Mouse (Mus musculus) limb, embryonic 10.5 days (tissue): ENCODE measurements around the gene Shq1. TPM values are rescaled to one million over a fixed set of nuclear protein-coding genes. Genes with fewer than 3 reads are reported as not detected.

Experiments
- DNase-seq: peaks from one replicate; pipeline ENCODE4 v3.0.0-alpha.2; 2017; ENCODE audit warnings: low spot score
- H3K27ac ChIP-seq: fragments of 300-500 bp; sonication (generic); 2 replicates; pipeline ENCODE4 v1.5.1; 2016; ENCODE audit warnings: mild to moderate bottlenecking
- H3K27me3 ChIP-seq: fragments of 300-500 bp; sonication (generic); 2 replicates; pipeline ENCODE4 v1.6.1; 2016; ENCODE audit warnings: low read depth, mild to moderate bottlenecking; ENCODE audit not compliant: poor library complexity, severe bottlenecking
- H3K36me3 ChIP-seq: fragments of 300-500 bp; sonication (generic); 2 replicates; pipeline ENCODE4 v1.6.1; 2016; ENCODE audit warnings: mild to moderate bottlenecking, moderate library complexity
- H3K4me1 ChIP-seq: fragments of 300-500 bp; sonication (generic); 2 replicates; pipeline ENCODE4 v1.6.1; 2016
- H3K4me3 ChIP-seq: fragments of 300-500 bp; sonication (generic); 2 replicates; pipeline ENCODE4 v1.5.1; 2016; ENCODE audit warnings: mild to moderate bottlenecking, moderate library complexity
- H3K9me3 ChIP-seq: fragments of 300-500 bp; sonication (generic); replicated peaks from 2 replicates; pipeline ENCODE4 v1.6.1; 2016; ENCODE audit warnings: mild to moderate bottlenecking
- WGBS: fragments of 180-500 bp; shearing (Covaris S2); methylation state at CpG from one replicate; pipeline ENCODE4 v1.1.7; 2016; 5-methylcytosine and 5-hydroxymethylcytosine counted together
- polyA plus RNA-seq: library from polyadenylated mRNA; unstranded; fragments of >200 nt; fragmentation: Nextera tagmentation; extraction: Ambion mirVana; gene quantifications from 2 replicates; pipeline ENCODE4 v1.2.1, GENCODE M21; 2016

Gene Shq1
- 21.8 and 22.9 TPM in 2 replicates for polyA plus RNA-seq

DNA sequence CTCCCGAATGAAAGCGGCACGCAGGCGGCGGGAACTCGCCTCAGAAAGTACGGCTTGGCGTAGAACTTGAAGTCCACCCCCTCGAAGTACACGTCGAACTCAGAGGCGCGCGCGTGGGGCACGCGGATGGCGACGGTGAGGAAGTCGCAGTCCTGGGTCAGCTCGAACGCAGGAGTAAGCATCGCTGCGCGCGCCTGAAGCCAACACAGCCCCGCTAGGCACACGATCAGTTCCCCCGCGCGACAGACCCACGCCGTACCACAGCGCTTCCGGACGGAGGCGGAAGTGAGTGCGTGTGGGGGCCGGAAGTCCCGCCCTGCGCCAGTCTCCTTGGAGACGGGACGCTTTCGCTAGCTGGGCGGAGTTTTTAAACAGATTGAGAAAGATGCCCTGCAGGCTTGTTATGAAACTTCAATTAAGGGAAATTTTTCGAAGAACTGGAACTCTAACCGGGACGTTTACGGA is at the start of gene Shq1:
TSS of gene Shq1 (minus strand) at position 278 of the 465 bp plus-strand sequence.
- peaks cover 12% of the 10 kb centered on the region for H3K4me1 ChIP-seq
- peak within 1 kb of the TSS; percentile 84 for H3K27ac ChIP-seq
- WGBS = under 1% methylated on average over 49 of the region's 49 CpGs
- H3K36me3 ChIP-seq = 0 out of 2 replicates have a peak, but pooled peaks cover 3% of the 10 kb centered on the region
- no peaks in the 10 kb centered on the region for H3K9me3 ChIP-seq
- H3K27me3 ChIP-seq = peaks cover 6% of the 10 kb centered on the region; the same call in 1 of the 2 replicates
- peak within 1 kb of the TSS; percentile 80 for H3K4me3 ChIP-seq
- peak; percentile 88 for DNase-seq

- H3K4me1 ChIP-seq = peaks cover 28% of the 10 kb centered on the region
- no peak overlapping the region for H3K4me3 ChIP-seq
- H3K36me3 ChIP-seq = no peaks in the 10 kb centered on the region
- no peaks in the 10 kb centered on the region for H3K27me3 ChIP-seq
- DNase-seq = no peak
- WGBS = 87% methylated on average over 6 of the region's 6 CpGs
- H3K27ac ChIP-seq = no peak overlapping the region
- H3K9me3 ChIP-seq = no peaks in the 10 kb centered on the region
Observed at GRCm38 (mm10) chr6:100720098-100720501, 49.1 kb upstream of the Shq1 start.

DNA sequence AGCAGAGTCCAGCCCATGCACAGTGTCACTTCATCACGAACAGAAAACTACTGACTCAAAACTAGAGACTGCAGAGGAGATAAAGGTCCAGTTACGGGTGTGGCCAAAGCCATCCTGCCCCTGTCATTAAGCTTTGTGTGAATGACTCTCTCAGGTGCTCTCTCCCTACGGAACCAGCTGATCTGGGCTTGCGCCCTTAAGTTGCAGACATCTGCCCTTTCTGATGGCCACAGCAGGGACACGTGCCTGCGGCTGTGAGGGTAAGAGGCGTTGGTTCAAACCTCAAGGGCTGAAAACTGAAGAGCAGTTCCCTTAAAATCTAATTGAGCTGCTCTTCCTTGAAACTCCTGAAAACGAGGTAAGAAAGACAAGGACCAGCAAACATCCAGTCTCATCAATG is 45.9 kb upstream of the Shq1 start:
- Histone ChIP-seq H3K9me3 (no peaks in the 10 kb centered on the region), H3K4me1 (peaks cover 14% of the 10 kb centered on the region), H3K4me3 (no peak overlapping the region), H3K27ac (no peak overlapping the region), H3K27me3 (no peaks in the 10 kb centered on the region), H3K36me3 (no peaks in the 10 kb centered on the region)
- DNase-seq = no peak
- 79% methylated on average over 8 of the region's 8 CpGs for WGBS

- no peaks in the 10 kb centered on the region for H3K27me3 ChIP-seq
- no peak overlapping the region for H3K4me3 ChIP-seq
- DNase-seq = no peak
- H3K27ac ChIP-seq = no peak overlapping the region
- H3K36me3 ChIP-seq = no peaks in the 10 kb centered on the region
- H3K9me3 ChIP-seq = no peaks in the 10 kb centered on the region
- peaks cover 8% of the 10 kb centered on the region for H3K4me1 ChIP-seq
- WGBS = 84% methylated on average over 7 of the region's 7 CpGs
Observed at GRCm38 (mm10) chr6:100716152-100716551, 45.2 kb upstream of the Shq1 start.

DNA sequence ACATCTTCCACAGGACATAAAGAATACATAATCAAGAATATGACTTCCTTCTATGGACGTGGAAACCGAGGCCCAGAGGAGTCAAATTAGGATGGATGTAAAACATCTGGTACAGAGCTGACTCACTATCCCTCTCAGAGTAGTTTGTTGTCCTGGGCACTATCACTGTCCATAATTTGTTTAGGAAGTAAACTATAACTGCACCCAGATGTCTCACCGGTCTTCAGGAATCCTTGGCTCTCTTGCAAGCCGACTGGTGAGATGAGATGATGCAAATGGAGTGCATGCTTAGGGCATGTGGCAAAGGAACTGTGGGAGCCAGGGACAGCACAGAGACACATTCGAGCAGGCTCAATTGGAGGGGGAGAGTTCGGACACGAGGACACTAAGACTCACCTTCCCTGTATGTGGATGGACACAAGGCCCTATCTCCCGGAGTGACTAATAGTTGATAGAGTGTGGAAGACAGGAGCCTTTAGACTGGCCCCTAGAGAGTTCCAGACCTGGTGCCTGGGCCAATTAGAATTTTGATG is 44.4 kb upstream of the Shq1 start:
- Histone ChIP-seq H3K27me3 (no peaks in the 10 kb centered on the region), H3K9me3 (no peaks in the 10 kb centered on the region), H3K36me3 (no peaks in the 10 kb centered on the region), H3K27ac (no peak overlapping the region), H3K4me1 (peaks cover 2% of the 10 kb centered on the region), H3K4me3 (no peak overlapping the region)
- 68% methylated on average over 8 of the region's 8 CpGs for WGBS
- DNase-seq = no peak

GRCm38 (mm10) chr6:100710866-100711265 is 39.9 kb upstream of the Shq1 start:
- no peak overlapping the region for H3K4me3 ChIP-seq
- H3K27ac ChIP-seq = no peak overlapping the region
- 85% methylated on average over 5 of the region's 5 CpGs for WGBS
- no peak for DNase-seq
- H3K36me3 ChIP-seq = no peaks in the 10 kb centered on the region
- H3K27me3 ChIP-seq = 0 out of 2 replicates have a peak, but pooled peaks cover 6% of the 10 kb centered on the region
- H3K9me3 ChIP-seq = no peaks in the 10 kb centered on the region
- peaks cover 11% of the 10 kb centered on the region for H3K4me1 ChIP-seq

GRCm38 (mm10) chr6:100710170-100710569 is 39.2 kb upstream of the Shq1 start:
- no peaks in the 10 kb centered on the region for H3K36me3 ChIP-seq
- no peak overlapping the region for H3K27ac ChIP-seq
- no peak for DNase-seq
- 0 out of 2 replicates have a peak, but pooled peaks cover 8% of the 10 kb centered on the region for H3K27me3 ChIP-seq
- WGBS = 49% methylated on average over 4 of the region's 4 CpGs
- H3K4me3 ChIP-seq = no peak overlapping the region
- no peaks in the 10 kb centered on the region for H3K9me3 ChIP-seq
- H3K4me1 ChIP-seq = peaks cover 18% of the 10 kb centered on the region

- Histone ChIP-seq H3K4me1 (peaks cover 25% of the 10 kb centered on the region), H3K27me3 (0 out of 2 replicates have a peak, but pooled peaks cover 8% of the 10 kb centered on the region), H3K36me3 (no peaks in the 10 kb centered on the region), H3K9me3 (no peaks in the 10 kb centered on the region), H3K4me3 (no peak overlapping the region), H3K27ac (no peak overlapping the region)
- no peak for DNase-seq
- WGBS = 41% methylated on average over 7 of the region's 7 CpGs
Observed at GRCm38 (mm10) chr6:100709483-100709882, 38.5 kb upstream of the Shq1 start.

GRCm38 (mm10) chr6:100708996-100709395 is 38.0 kb upstream of the Shq1 start:
- DNase-seq = no peak
- WGBS = 91% methylated on average over 9 of the region's 9 CpGs
- H3K4me1 ChIP-seq = peaks cover 30% of the 10 kb centered on the region
- peaks cover 12% of the 10 kb centered on the region; the same call in 1 of the 2 replicates for H3K27me3 ChIP-seq
- no peak overlapping the region for H3K27ac ChIP-seq
- H3K9me3 ChIP-seq = no peaks in the 10 kb centered on the region
- no peaks in the 10 kb centered on the region for H3K36me3 ChIP-seq
- H3K4me3 ChIP-seq = no peak overlapping the region

DNA sequence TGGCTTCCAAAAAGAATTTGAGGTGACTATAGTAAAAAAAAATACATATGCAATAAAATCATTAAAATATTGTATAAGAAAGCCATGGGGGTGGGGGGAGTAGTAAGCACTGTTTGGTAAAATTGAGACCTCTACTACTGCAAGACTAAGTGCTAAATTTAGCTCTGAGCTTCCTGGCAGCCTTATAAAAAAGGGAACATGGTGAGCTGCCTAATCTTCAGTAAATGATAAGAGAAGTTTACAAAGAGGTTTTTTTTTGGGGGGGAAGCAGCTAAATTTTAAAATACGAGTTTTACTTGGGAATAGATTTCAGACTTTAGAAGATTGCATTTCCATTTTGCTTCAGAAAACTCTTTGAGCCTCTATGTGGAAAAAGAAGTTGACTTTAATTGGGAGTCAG is 37.3 kb upstream of the Shq1 start:
- Histone ChIP-seq H3K4me1 (peaks cover 31% of the 10 kb centered on the region), H3K36me3 (no peaks in the 10 kb centered on the region), H3K27me3 (peaks cover 20% of the 10 kb centered on the region), H3K9me3 (no peaks in the 10 kb centered on the region), H3K4me3 (no peak overlapping the region), H3K27ac (no peak overlapping the region)
- 91% methylated on average over 1 of the region's 1 CpGs for WGBS
- DNase-seq = no peak

- Histone ChIP-seq H3K4me3 (no peak overlapping the region), H3K27ac (no peak overlapping the region), H3K9me3 (no peaks in the 10 kb centered on the region), H3K36me3 (no peaks in the 10 kb centered on the region), H3K4me1 (peaks cover 31% of the 10 kb centered on the region), H3K27me3 (peaks cover 26% of the 10 kb centered on the region)
- no peak for DNase-seq
- WGBS = 65% methylated on average over 7 of the region's 7 CpGs
Observed at GRCm38 (mm10) chr6:100707557-100707956, 36.6 kb upstream of the Shq1 start.

- peaks cover 26% of the 10 kb centered on the region for H3K27me3 ChIP-seq
- no peak overlapping the region for H3K4me3 ChIP-seq
- H3K36me3 ChIP-seq = no peaks in the 10 kb centered on the region
- no peak for DNase-seq
- peaks cover 31% of the 10 kb centered on the region for H3K4me1 ChIP-seq
- H3K9me3 ChIP-seq = no peaks in the 10 kb centered on the region
- 78% methylated on average over 6 of the region's 6 CpGs for WGBS
- no peak overlapping the region for H3K27ac ChIP-seq
Observed at GRCm38 (mm10) chr6:100706861-100707260, 35.9 kb upstream of the Shq1 start.

- no peaks in the 10 kb centered on the region for H3K36me3 ChIP-seq
- H3K9me3 ChIP-seq = no peaks in the 10 kb centered on the region
- H3K4me3 ChIP-seq = peak overlapping the region; percentile 75
- 2% methylated on average over 15 of the region's 15 CpGs for WGBS
- DNase-seq = peak; percentile 70
- peak overlapping the region; percentile 93 for H3K27ac ChIP-seq
- H3K27me3 ChIP-seq = peaks cover 26% of the 10 kb centered on the region
- H3K4me1 ChIP-seq = peaks cover 31% of the 10 kb centered on the region
Observed at GRCm38 (mm10) chr6:100705366-100705811, 34.4 kb upstream of the Shq1 start.
